Mouse (Mus musculus) cerebellum, adult (tissue): ENCODE data around the gene Als2.

Experiments
- ATAC-seq: cut with Nextera tagmentation; 2 replicates; pipeline ENCODE4 v1.9.2; 2017; ENCODE audit warnings: mild to moderate bottlenecking, moderate library complexity, mixed read lengths; ENCODE audit not compliant: insufficient number of reproducible peaks, low FRiP score, low TSS enrichment

Gene Als2

DNA sequence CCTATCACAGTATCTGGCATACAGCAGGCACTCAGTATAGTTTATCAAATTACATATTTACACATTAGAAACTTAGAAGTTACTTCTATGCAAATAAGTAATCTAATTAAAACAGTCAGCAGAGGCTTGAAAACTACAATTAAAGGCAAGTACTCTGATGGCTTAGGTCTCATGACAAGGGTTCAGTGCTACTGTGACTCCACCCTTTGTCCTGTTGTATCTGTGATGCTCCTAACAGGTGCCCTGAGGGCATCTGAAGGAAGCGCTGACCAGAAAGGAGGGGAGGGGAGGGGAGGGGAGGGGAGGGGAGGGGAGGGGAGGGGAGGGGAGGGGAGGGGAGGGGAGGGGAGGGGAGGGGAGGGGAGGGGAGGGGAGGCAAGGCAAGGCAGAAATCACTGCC lies 24.1 kb downstream of the Als2 start:
- ATAC-seq = no peak

DNA sequence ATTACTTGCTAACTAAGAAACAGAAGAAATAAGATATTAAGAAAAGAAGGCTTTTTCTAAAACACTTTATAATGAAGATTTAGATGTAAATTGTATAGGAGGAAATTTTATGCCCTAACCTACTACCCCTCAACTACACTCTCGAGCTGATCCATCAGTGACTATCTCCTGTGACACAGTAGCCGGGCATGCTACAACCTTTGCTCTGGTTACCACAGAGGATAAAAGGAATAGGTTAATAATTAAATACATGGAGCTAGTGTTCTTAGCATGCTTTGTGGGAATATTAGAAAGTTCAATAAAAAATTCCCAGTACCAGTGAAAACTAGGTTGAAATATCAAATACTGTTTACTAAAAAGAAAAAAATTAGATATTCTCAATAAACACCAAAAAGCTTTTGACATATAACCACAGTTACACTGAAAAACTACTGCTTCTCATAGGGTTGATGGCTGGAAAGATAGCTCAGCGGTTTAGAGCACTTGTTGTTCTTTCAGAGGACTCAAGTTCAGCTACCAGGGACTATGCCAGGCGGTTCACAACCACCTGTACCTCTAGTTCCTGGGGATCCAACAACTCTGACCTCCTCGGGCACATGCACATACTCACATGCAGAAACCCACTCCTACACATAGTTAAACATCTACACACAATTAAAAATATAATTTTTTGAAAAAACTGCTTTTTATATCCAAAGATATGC lies 24.8 kb downstream of the Als2 start:
- ATAC-seq = no peak

DNA sequence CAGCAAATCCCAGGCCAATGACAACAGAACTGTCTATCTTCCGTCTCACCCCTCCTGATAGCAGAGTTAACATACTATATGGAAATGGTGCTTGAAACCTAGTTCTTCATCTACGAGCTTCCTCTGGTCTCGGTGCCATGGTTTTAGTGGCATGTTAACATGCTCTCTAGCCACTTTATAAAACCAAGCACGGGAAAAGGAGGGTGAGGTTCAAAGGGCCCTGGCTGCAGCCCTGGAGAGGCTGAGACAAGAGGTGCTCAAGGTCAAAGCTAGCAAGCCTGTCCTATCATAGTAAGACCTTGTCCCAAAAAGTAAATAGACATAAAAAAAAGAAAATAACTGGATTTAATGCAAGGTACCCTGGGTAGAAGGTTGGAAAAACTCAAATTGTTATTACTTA lies 25.4 kb downstream of the Als2 start:
- no peak for ATAC-seq

DNA sequence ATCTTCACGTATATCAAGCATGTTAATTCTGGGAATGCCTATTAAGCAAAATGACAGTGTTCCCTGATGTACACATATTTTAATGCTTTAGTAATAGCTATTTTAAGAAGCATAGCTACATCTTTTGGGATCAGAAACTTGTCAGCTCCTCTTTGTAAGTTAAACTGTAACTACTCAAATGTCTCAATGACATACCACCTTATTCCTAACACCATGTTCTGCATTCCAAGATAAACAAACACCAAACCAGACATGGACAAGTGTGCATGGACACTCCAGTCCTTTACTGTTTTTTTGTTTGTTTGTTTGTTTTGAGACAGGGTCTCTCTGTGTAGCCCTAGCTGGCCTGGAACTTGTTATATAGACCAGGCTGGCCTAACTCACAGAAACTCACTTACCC lies 28.7 kb downstream of the Als2 start:
- no peak for ATAC-seq

DNA sequence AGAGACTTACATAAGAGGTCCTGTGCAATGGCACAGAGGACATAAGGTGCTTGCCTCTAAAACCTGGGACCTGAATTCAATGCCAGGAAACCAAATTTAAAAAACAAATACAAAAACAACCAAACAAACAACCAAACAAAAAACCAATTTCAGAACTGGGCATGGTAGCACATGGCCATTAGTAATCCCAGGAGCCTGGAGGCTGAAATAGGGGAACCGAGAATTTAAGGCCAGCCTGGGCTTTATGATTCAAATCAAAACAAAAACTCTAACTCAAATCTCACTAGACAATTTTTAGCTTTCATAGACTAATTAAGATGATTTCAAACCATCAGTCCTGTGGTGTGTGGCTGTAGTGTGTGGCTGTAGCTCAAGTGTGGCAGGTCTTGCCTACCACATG lies 32.5 kb downstream of the Als2 start:
- ATAC-seq = no peak

DNA sequence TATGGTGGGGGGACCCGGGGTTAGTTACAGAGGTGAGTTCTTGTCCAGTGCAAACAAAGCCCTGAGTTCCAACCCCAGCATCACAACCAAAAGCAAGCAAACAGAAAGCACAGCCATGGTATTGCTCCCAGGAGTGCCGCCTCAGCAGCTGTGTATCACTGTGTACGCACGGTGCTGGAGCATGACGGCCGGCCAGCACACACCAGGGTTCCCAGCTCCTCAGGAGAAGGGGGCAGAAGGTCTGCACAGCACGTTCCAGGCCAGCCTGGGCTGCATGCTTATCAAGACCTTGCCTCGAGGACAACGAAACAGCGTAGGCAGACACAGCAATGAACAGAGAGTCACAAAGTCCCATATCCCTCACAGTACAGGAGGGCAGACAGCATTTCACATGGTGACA lies 34.7 kb downstream of the Als2 start:
- peak; percentile 57; the same call in 1 of the 2 replicates for ATAC-seq

DNA sequence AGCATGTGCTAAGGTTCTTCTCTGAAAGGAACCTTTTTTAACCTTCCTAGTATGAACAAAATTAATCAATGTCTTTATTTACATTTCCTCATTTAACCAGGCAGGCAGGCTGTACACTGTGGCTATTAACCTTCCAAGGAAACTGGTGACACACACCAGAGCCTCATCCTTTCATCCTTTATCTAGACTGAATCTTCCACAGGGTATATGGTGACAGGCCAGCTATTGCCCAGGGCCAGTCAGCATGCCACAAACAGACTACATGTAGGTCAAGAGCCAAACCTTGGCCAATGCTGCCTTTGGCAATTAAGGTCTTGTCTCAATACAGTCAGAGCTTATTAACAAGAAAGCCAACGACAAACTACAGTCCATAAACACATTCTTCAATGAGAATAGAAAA lies 35.5 kb downstream of the Als2 start:
- ATAC-seq = no peak

DNA sequence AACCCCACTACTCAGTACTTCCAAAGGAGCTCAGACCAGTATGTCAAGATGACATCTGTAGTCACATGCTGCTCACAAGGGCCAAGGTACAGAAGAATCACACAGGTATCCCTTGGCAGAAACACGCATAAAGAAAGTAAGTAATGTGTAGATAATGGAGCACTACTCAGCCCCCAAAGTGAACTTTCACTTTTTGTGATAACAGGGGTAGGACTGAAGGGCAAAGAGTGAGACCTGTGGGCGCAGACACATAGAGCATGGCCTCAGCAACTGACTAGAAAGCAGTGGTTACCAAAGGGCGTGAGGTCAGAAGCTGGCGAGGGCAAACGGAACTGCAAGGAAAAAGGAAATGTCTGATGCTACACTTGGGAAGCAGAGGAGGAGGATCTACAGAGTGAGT lies 36.1 kb downstream of the Als2 start:
- no peak for ATAC-seq

DNA sequence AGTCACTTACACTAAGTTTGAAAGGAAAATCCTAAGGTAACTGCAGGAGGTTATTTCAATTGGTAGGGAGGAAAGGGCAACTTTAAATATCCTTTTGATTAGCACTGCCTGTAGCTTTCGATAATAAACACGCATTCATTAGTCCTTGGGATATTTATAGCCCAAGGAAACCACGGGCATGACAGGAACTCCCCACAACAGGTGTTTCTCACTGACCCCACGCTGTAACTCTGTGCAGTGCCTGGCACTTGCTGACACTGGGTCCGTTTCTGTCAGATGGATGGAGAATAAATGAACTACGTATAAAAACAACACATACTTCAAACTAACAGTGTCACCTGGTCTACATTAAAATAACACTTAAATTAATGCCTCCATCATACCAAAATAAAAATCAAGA lies 42.1 kb downstream of the Als2 start:
- no peak for ATAC-seq

DNA sequence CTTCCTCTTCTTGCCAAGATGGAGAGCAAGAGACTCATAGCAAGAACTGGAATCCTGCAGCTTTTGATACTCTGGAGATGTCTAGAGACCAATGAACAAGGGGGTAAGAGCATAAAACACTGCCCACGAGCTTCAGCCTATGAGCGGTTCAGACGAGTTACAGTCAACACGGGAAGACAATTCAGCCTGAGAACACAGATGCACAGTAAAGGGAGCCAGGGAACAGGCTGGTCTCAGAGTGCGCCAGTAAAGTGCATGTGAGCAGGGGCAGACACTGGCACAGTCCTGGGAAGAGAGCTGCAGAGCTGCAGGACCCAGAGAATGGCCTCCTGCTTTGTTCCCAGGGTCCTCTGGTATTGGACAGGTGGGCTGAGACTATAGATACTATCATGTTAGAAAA lies 49.2 kb downstream of the Als2 start:
- ATAC-seq = peak; percentile 45; the same call in 1 of the 2 replicates

DNA sequence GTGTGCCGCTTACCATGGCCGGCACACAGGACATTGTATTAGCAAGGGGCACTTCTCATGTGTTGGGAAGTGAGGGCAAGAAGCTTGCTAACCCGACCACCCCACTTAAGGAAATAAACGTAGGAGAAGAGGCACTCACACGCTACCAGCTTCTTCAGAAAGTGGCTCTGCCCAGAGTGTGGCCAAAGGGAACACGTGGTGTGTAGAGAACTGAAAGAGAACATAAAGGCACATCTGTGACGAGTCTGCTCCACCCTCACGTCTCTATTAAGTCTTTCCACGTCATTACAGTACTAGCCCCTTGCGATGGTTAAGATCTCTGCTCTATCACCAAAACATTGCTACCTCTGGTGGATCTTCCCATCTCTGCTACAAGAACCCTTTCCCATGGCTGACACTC lies 50.7 kb downstream of the Als2 start:
- ATAC-seq = no peak

DNA sequence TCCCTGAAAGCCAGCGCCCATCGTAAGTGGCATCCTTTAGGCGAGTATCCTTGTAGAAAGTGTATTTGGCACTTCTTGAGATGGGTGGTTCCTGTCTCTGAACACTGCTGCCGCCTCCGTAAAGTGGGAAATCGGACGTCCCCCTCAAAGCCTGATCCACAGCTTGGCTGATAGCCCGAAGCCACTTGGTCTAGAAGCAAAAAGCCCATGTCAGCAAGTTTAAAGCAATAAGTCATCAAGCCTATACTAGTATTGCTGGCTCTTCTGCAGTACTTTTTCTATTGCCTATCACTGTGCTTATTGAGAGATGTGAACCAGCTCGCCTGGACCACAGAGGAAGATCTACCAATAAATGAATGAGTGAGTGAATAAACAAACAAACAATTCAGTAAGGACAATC lies 51.6 kb downstream of the Als2 start:
- ATAC-seq = no peak

DNA sequence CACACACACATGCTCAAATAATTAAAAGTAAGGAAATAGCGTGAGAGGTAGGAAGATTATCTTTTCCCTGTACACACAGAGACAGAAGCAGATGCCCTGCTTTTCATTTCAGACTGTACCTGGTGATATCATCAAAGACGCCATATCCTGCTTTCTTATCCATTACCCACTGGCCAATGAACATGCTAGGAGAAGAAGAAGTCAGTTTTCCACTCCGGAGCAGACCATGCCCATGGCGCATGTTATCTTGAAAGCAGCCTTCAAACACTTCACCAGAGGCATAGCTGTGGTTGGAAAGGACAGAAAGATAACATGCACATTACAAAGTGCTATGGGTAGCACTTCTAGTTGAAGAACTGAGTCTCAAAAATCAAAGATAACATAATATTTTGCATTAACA lies 54.0 kb downstream of the Als2 start:
- no peak for ATAC-seq

DNA sequence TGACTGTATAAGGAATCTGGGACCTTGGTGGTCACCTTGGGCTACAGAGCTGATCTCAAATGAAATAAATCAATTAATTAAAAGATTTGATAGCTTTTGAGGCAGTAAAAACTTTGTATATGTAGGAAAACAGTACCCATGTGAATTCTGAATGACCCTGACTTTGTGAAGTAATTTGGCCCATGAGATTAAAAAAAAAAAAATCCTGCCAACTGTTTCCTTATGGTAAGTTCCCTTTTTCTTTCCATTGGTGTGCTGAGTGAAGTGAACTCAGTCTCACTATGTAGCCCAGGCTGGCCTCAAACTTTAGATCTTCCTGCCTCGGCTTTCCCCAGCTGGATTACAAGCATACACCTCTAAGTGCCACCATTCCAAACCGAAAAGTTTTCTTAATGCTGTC lies 54.7 kb downstream of the Als2 start:
- no peak for ATAC-seq

DNA sequence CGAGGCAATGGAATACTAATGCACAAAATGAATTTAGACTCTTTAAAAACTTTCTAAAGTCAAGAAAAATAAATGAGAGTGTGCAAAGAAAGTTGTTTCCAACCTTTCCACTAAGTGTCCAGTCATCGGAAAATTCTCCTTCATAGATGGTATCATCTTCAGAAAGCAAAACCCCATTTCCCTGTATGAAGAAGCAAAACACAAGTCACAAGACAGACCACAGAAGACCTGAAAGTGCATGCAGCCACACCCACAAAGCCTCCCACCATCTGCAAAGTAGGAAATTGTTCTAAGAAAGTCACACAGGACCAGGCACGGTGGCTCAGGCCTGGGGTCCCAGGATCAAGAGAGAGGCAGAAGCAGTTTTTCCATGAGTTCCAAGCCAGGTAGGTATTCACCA lies 57.0 kb downstream of the Als2 start:
- ATAC-seq = no peak

DNA sequence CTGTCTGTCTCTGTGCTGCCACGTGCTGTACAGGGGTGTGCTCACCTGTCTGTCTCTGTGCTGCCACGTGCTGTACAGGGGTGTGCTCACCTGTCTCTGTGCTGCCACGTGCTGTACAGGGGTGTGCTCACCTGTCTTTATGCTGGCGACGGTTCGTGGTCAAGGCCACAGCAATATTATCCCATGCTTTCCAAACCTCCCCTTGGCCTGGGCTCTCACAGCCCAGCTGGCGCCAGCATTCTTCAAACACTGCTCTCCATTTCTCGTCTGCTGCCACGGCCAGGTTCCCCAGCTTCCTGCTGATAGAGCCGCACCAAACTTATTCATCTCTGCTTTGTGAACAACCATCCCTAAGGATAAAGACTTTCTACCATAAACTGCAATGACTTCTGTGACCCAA lies 58.6 kb downstream of the Als2 start:
- no peak for ATAC-seq

DNA sequence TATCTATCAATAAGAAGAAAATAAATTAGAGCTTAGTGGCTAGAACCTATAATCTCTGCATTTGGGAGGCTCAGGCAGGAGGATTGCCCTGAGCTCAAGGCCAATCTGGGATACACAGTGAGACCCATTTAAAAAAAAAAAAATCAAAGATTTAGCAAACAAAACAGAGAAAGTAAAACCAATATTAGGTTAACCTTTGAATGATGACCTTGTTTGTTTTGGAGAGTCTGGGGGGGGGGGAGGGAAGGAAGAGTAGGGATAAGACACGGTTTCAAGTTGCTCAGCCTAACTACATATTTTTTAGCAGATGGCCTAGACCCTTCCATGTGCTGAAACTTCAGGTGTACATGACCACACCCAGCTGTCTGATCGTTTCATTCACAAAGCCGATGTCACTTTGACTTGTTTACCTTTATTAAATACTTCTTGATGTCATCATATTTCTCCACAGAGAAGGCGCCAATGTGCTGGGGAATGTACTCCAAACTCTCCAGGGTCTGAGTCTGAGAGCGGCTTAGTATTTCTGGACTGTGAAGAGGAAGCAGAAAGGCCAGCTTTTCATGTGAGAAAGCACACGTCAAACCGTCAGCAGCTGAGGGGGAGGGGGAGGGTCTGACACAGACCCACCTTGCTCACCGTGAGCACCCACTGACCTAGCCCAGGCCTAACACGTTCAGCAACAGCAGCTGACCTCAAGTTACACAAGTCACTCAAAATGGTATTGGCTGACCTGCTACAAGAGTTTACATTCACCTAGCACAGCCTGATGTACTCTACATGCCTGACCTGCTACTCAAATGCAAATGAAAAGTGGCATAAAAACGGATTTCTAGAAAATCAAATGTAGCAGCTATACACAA lies 62.3 kb downstream of the Als2 start:
- no peak for ATAC-seq

DNA sequence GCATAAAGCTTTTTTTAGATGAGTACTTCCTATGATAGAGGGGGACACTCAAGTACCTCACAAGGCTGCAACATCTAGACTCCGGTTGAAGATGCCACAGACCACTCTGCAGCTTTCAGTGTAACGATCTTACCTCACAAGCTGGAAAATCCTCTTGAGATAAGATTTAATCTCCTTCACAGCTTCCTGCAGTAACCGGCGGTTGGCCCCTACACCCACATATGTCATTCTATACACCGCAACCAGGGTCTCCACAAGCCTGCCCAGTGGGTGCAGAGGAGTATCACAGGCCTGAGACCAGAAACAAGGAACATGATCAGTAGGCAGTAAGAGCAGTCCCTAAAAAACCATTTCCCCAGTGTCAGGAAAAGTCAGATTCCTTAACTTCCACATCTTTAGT lies 64.0 kb downstream of the Als2 start:
- no peak for ATAC-seq

DNA sequence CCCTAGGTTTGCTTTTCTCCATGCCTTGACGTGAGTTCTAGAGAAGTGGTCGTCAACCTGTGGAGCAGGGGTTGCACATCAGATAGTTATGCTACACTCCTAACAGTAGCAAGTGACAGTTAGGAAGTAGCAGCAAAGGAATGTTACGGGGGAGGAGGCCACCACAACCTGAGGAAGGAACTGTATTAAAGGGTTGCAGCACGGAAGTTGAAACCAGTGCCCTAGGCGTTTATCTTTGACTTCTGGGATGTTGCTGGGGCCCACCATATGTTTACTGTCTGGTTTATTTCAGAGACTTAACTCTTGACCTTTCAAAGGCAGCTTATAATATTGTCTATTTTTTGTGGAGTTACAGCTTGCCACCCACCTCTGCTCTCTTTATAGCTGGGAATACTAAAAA lies 65.2 kb downstream of the Als2 start:
- no peak for ATAC-seq

DNA sequence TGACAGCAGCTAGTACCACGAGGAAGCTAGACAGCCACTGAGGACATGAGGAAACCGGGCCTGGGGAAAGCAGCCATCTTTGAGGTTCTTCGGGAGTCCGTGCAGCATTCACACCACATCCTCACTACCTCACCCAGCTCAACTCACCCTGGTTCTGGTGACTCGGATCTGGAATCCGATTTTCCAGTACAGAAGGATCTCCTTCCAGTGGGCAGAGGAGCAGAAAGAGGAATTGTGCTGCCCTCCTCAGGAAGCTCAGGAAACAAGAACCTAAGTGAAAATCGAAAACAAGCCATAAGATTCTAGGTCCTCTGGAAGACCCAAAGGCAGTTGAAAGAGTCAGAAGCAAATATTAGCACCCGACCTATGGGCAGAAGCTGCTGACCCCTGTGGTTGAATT lies 66.7 kb downstream of the Als2 start:
- no peak for ATAC-seq

DNA sequence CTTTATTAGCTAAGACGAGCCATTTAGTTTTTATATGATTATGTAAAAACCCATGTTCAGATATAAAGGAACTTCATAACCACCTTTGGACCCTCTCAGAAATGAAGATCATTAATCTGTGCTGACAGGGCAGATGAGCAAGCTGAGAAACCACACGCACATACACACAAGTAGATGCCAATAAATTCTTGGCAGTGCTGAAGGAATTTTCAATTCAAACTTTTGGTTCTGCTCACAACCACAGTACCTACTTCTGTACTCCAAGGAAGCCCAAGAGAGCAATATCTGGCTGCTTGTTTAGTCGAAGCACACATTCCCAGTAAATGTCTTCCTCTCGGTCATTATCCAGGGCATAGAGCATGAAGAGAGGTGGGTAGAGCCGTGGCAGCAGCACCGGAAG lies 67.4 kb downstream of the Als2 start:
- no peak for ATAC-seq

DNA sequence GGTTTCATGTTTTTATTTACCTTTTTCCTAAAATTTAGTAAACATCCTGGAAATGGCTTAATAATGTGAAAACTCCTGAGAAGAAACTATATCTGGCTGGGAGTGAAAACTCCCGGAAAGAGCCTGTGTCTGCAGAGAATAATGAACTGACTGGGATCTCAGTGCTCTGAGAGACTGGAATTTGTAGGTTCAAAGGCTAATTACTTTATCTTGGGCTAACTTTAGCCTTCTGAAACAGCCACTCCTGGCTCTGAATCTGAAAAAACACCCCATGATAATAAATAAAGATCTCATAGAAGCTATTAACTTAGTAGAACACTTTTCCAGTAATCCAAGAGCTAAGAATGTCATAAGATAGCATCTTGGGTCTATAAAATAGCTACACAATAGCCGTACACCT lies 68.5 kb downstream of the Als2 start:
- ATAC-seq = no peak
